Mouse (Mus musculus) neural tube, embryonic 12.5 days (tissue): ENCODE data around the gene Esyt1. TPM values are rescaled to one million over a fixed set of nuclear protein-coding genes. Genes with fewer than 3 reads are reported as not detected.
"Not testable (repeated sequence)": the region's sequence is repeated elsewhere in the genome, so short reads cannot be mapped to it uniquely, and the experiment has no call there.

Experiments used
- ATAC-seq: fragments of 200-750 bp; cut with Nextera tagmentation; 2 replicates; pipeline ENCODE4 v1.8.0; 2017; ENCODE audit warnings: low read depth, mild to moderate bottlenecking, moderate TSS enrichment, moderate library complexity; ENCODE audit not compliant: low FRiP score
- H3K27ac ChIP-seq: fragments of 300-500 bp; sonication (generic); 2 replicates; pipeline ENCODE4 v1.5.1; 2016
- H3K27me3 ChIP-seq: fragments of 300-500 bp; sonication (generic); replicated peaks from 2 replicates; pipeline ENCODE4 v1.6.1; 2016; ENCODE audit warnings: mild to moderate bottlenecking
- H3K36me3 ChIP-seq: fragments of 300-500 bp; sonication (generic); 2 replicates; pipeline ENCODE4 v1.6.1; 2016; ENCODE audit warnings: mild to moderate bottlenecking
- H3K4me1 ChIP-seq: fragments of 300-500 bp; sonication (generic); 2 replicates; pipeline ENCODE4 v1.6.1; 2016
- H3K4me2 ChIP-seq: fragments of 300-500 bp; sonication (generic); replicated peaks from 2 replicates; pipeline ENCODE4 v1.6.1; 2016; ENCODE audit warnings: mild to moderate bottlenecking
- H3K4me3 ChIP-seq: fragments of 300-500 bp; sonication (generic); 2 replicates; pipeline ENCODE4 v1.5.1; 2016
- H3K9ac ChIP-seq: fragments of 300-500 bp; sonication (generic); 2 replicates; pipeline ENCODE4 v1.6.1; 2016; ENCODE audit warnings: mild to moderate bottlenecking
- H3K9me3 ChIP-seq: fragments of 300-500 bp; sonication (generic); 2 replicates; pipeline ENCODE4 v1.6.1; 2016; ENCODE audit warnings: mild to moderate bottlenecking
- WGBS: fragments of 180-500 bp; shearing (Covaris S2); methylation state at CpG from one replicate; pipeline ENCODE4 v1.1.7; 2016; 5-methylcytosine and 5-hydroxymethylcytosine counted together
- polyA plus RNA-seq: library from polyadenylated mRNA; unstranded; fragments of >200 nt; fragmentation: Nextera tagmentation; extraction: Ambion mirVana; gene quantifications from 2 replicates; pipeline ENCODE4 v1.2.1, GENCODE M21; 2016

The Esyt1 gene
- polyA plus RNA-seq, 1 experiment from 2014 or later: 45.3 TPM

- peaks cover 12% of the 10 kb centered on the region; the same call in 1 of the 2 replicates for H3K4me1 ChIP-seq
- H3K27me3 ChIP-seq, ATAC-seq, H3K9me3 ChIP-seq: not testable (repeated sequence)
- peak overlapping the region; percentile 76 for H3K9ac ChIP-seq
- under 1% methylated on average over 30 of the region's 30 CpGs for WGBS
- H3K27ac ChIP-seq: peak overlapping the region; percentile 85
- peaks cover 24% of the 10 kb centered on the region for H3K36me3 ChIP-seq
- H3K4me3 ChIP-seq: peak overlapping the region; percentile 55
- H3K4me2 ChIP-seq: peak overlapping the region; percentile 71
Measured at GRCm38 (mm10) chr10:128548051-128548791, 22.6 kb upstream of the Esyt1 start.

- Histone ChIP-seq H3K27ac (peak within 1 kb of the TSS; percentile 85), H3K4me1 (peaks cover 12% of the 10 kb centered on the region; the same call in 1 of the 2 replicates), H3K9me3 (no peaks in the 10 kb centered on the region), H3K9ac (peak within 1 kb of the TSS; percentile 76), H3K36me3 (peaks cover 31% of the 10 kb centered on the region), H3K4me3 (peak within 1 kb of the TSS; percentile 55), H3K27me3 (no peaks in the 10 kb centered on the region; the same call in 1 of the 2 replicates), H3K4me2 (peak within 1 kb of the TSS; percentile 71)
- under 1% methylated on average over 50 of the region's 50 CpGs for WGBS
- ATAC-seq: peak; percentile 90
Measured at GRCm38 (mm10) chr10:128547361-128548032, 21.8 kb upstream of the Esyt1 start, which contains the start of gene Zc3h10. TSS of gene Zc3h10 (minus strand) at chr10:128547774.

GRCm38 (mm10) chr10:128546787-128547186 lies 21.1 kb upstream of the Esyt1 start:
- Histone ChIP-seq H3K27ac (peak overlapping the region; percentile 79), H3K9ac (peak overlapping the region; percentile 69), H3K27me3 (no peaks in the 10 kb centered on the region; the same call in 1 of the 2 replicates), H3K4me2 (peak overlapping the region; percentile 71), H3K9me3 (no peaks in the 10 kb centered on the region), H3K4me3 (peak overlapping the region; percentile 55), H3K36me3 (peaks cover 38% of the 10 kb centered on the region), H3K4me1 (peaks cover 12% of the 10 kb centered on the region; the same call in 1 of the 2 replicates)
- WGBS: 26% methylated on average over 7 of the region's 7 CpGs
- ATAC-seq: no peak

GRCm38 (mm10) chr10:128546361-128546760 lies 20.7 kb upstream of the Esyt1 start:
- WGBS: 17% methylated on average over 4 of the region's 4 CpGs
- H3K9ac ChIP-seq: no peak overlapping the region
- H3K4me3 ChIP-seq: peak overlapping the region; percentile 55
- no peaks in the 10 kb centered on the region; the same call in 1 of the 2 replicates for H3K27me3 ChIP-seq
- H3K36me3 ChIP-seq: peaks cover 40% of the 10 kb centered on the region
- ATAC-seq: no peak
- no peaks in the 10 kb centered on the region for H3K9me3 ChIP-seq
- H3K27ac ChIP-seq: no peak overlapping the region
- H3K4me1 ChIP-seq: peaks cover 12% of the 10 kb centered on the region; the same call in 1 of the 2 replicates
- peak overlapping the region; percentile 71 for H3K4me2 ChIP-seq

GRCm38 (mm10) chr10:128545570-128545898 lies 19.9 kb upstream of the Esyt1 start:
- Histone ChIP-seq H3K9ac (no peak overlapping the region), H3K27ac (no peak overlapping the region), H3K4me2 (no peak overlapping the region), H3K27me3 (no peaks in the 10 kb centered on the region; the same call in 1 of the 2 replicates), H3K36me3 (peaks cover 46% of the 10 kb centered on the region), H3K9me3 (no peaks in the 10 kb centered on the region), H3K4me3 (no peak overlapping the region), H3K4me1 (peaks cover 12% of the 10 kb centered on the region; the same call in 1 of the 2 replicates)
- WGBS: 93% methylated on average over 3 of the region's 3 CpGs
- no peak for ATAC-seq

- ATAC-seq: no peak
- no peak overlapping the region for H3K4me3 ChIP-seq
- 95% methylated on average over 37 of the region's 37 CpGs for WGBS
Measured at GRCm38 (mm10) chr10:128544674-128545569, 19.3 kb upstream of the Esyt1 start.

GRCm38 (mm10) chr10:128544151-128544657 lies 18.5 kb upstream of the Esyt1 start:
- Histone ChIP-seq H3K36me3 (peaks cover 46% of the 10 kb centered on the region), H3K9me3 (no peaks in the 10 kb centered on the region), H3K4me2 (no peak overlapping the region), H3K9ac (no peak overlapping the region), H3K27ac (no peak overlapping the region), H3K4me3 (no peak overlapping the region), H3K27me3 (no peaks in the 10 kb centered on the region; the same call in 1 of the 2 replicates), H3K4me1 (peaks cover 12% of the 10 kb centered on the region; the same call in 1 of the 2 replicates)
- no peak for ATAC-seq
- 96% methylated on average over 15 of the region's 15 CpGs for WGBS

More at GRCm38 (mm10) chr10:128544674-128545569, 19.3 kb upstream of the Esyt1 start:
- Histone ChIP-seq H3K27ac (no peak overlapping the region), H3K9ac (no peak overlapping the region), H3K9me3 (no peaks in the 10 kb centered on the region), H3K4me1 (peaks cover 12% of the 10 kb centered on the region; the same call in 1 of the 2 replicates), H3K4me2 (no peak overlapping the region), H3K36me3 (peaks cover 46% of the 10 kb centered on the region), H3K27me3 (no peaks in the 10 kb centered on the region; the same call in 1 of the 2 replicates)

GRCm38 (mm10) chr10:128543100-128543499 lies 17.4 kb upstream of the Esyt1 start:
- H3K4me2 ChIP-seq: no peak overlapping the region
- no peak overlapping the region for H3K9ac ChIP-seq
- H3K4me3 ChIP-seq: no peak overlapping the region
- no peaks in the 10 kb centered on the region; the same call in 1 of the 2 replicates for H3K27me3 ChIP-seq
- WGBS: 83% methylated on average over 2 of the region's 2 CpGs
- no peaks in the 10 kb centered on the region for H3K9me3 ChIP-seq
- no peak overlapping the region for H3K27ac ChIP-seq
- ATAC-seq: no peak
- peaks cover 46% of the 10 kb centered on the region for H3K36me3 ChIP-seq
- peaks cover 12% of the 10 kb centered on the region; the same call in 1 of the 2 replicates for H3K4me1 ChIP-seq

GRCm38 (mm10) chr10:128538340-128538870 lies 12.7 kb upstream of the Esyt1 start:
- Histone ChIP-seq H3K4me2 (no peak overlapping the region), H3K9ac (no peak overlapping the region), H3K27me3 (no peaks in the 10 kb centered on the region), H3K27ac (no peak overlapping the region), H3K4me3 (no peak overlapping the region), H3K36me3 (peaks cover 24% of the 10 kb centered on the region), H3K9me3 (no peaks in the 10 kb centered on the region), H3K4me1 (no peaks in the 10 kb centered on the region)
- 88% methylated on average over 1 of the region's 1 CpGs for WGBS
- no peak for ATAC-seq

GRCm38 (mm10) chr10:128536266-128536940 lies 10.7 kb upstream of the Esyt1 start:
- no peak overlapping the region; the same call in 1 of the 2 replicates for H3K4me3 ChIP-seq
- H3K9me3 ChIP-seq: no peaks in the 10 kb centered on the region
- WGBS: 17% methylated on average over 18 of the region's 18 CpGs
- no peak overlapping the region for H3K9ac ChIP-seq
- no peaks in the 10 kb centered on the region for H3K27me3 ChIP-seq
- H3K36me3 ChIP-seq: peaks cover 6% of the 10 kb centered on the region; the same call in 1 of the 2 replicates
- peak; percentile 85 for ATAC-seq
- no peak overlapping the region for H3K27ac ChIP-seq
- H3K4me2 ChIP-seq: peak overlapping the region; percentile 45
- no peaks in the 10 kb centered on the region for H3K4me1 ChIP-seq
